Mouse (Mus musculus) limb, embryonic 11.5 days (tissue): Measurements from ENCODE around the gene 4930432M17Rik. TPM values are rescaled to one million over a fixed set of nuclear protein-coding genes. Genes with fewer than 3 reads are reported as not detected.

Experiments
- ATAC-seq: fragments of 200-750 bp; cut with Nextera tagmentation; 2 replicates; pipeline ENCODE4 v1.8.0; 2017; ENCODE audit warnings: low read depth; ENCODE audit not compliant: insufficient number of reproducible peaks, low FRiP score, low TSS enrichment
- DNase-seq: peaks from one replicate; pipeline ENCODE4 v3.0.0-alpha.2; 2015; ENCODE audit warnings: low spot score
- H3K27ac ChIP-seq: fragments of 300-500 bp; sonication (generic); replicated peaks from 2 replicates; pipeline ENCODE4 v1.5.1; 2014; ENCODE audit warnings: low read depth, mild to moderate bottlenecking, low read length
- H3K27me3 ChIP-seq: fragments of 300-500 bp; sonication (generic); 2 replicates; pipeline ENCODE4 v1.6.1; 2014; ENCODE audit warnings: mild to moderate bottlenecking, low read length, mixed read lengths; ENCODE audit not compliant: control insufficient read depth, insufficient read depth
- H3K36me3 ChIP-seq: fragments of 300-500 bp; sonication (generic); 2 replicates; pipeline ENCODE4 v1.6.1; 2014; ENCODE audit warnings: mild to moderate bottlenecking, low read length, moderate library complexity, mixed read lengths; ENCODE audit not compliant: control insufficient read depth, insufficient read depth
- H3K4me1 ChIP-seq: fragments of 300-500 bp; sonication (generic); 2 replicates; pipeline ENCODE4 v1.6.1; 2014; ENCODE audit warnings: low read length, mixed read lengths; ENCODE audit not compliant: control insufficient read depth, insufficient read depth
- H3K4me2 ChIP-seq: fragments of 300-500 bp; sonication (generic); 2 replicates; pipeline ENCODE4 v1.6.1; 2014; ENCODE audit warnings: low read depth, mild to moderate bottlenecking, moderate library complexity; ENCODE audit not compliant: severe bottlenecking
- H3K4me3 ChIP-seq: fragments of 300-500 bp; sonication (generic); 2 replicates; pipeline ENCODE4 v1.5.1; 2014; ENCODE audit warnings: low read depth, low read length
- H3K9ac ChIP-seq: fragments of 300-500 bp; sonication (generic); 2 replicates; pipeline ENCODE4 v1.6.1; 2014; ENCODE audit warnings: mild to moderate bottlenecking, low read length
- H3K9me3 ChIP-seq: fragments of 300-500 bp; sonication (generic); 2 replicates; pipeline ENCODE4 v1.6.1; 2016; ENCODE audit warnings: low read length; ENCODE audit not compliant: control insufficient read depth
- WGBS: fragments of 180-500 bp; shearing (Covaris S2); extraction: QIAGEN DNeasy Blood & Tissue Kit; methylation state at CpG from one replicate; pipeline ENCODE4 v1.1.7; 2014; 5-methylcytosine and 5-hydroxymethylcytosine counted together
- polyA plus RNA-seq: library from polyadenylated mRNA; unstranded; fragments of >200 nt; fragmentation: Nextera tagmentation; extraction: Ambion mirVana; gene quantifications from 2 replicates; pipeline ENCODE4 v1.2.1, GENCODE M21; 2014

4930432M17Rik gene
- polyA plus RNA-seq, 1 experiment from 2014 or later, result not detected

DNA sequence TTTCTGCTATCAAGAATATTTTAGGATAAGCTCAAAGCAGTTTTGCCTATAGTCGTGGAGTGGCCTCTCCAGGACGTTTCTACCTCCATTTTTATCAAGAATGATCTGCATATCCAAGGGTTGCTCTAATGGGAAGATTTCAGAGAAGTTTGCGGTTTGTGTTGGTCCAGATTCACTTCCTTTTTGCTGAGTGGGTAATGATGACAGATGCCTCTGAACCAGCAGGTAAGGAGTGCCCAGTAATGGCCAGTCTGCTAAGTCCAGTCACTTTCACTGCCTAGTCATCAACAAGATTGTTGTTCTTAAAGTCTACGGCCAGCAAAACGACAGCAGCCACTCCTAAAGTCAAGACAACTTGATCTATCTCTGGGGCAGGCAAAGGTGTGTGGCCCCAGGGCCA, 32.8 kb upstream of the 4930432M17Rik start:
- Histone ChIP-seq H3K36me3 (no peaks in the 10 kb centered on the region), H3K27ac (no peak overlapping the region), H3K4me2 (no peak overlapping the region), H3K27me3 (no peaks in the 10 kb centered on the region), H3K4me3 (no peak overlapping the region), H3K4me1 (no peaks in the 10 kb centered on the region), H3K9me3 (no peaks in the 10 kb centered on the region), H3K9ac (no peak overlapping the region)
- no peak for DNase-seq
- no peak for ATAC-seq
- 76% methylated on average over 5 of the region's 5 CpGs for WGBS

DNA sequence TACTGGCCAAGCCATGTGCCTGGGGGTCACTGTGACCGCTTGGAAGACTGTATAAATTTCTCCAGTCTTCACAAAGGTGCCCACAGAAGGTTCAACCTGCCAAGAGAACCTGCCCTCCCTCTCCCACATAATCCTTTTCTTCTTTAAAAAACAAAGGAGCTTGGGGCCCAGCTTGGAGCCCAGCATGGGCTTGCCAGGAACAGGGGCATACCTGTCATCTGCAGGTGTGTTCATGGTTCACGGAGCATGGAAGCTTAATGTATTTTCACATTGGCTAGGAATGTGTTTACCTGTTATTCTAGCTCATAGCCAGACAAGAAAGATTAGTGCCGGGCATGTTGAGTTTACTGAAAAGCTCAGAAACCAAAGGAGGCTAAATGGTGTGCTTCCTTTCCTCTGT, 32.3 kb upstream of the 4930432M17Rik start:
- Histone ChIP-seq H3K9ac (no peak overlapping the region), H3K4me1 (no peaks in the 10 kb centered on the region), H3K9me3 (no peaks in the 10 kb centered on the region), H3K36me3 (no peaks in the 10 kb centered on the region), H3K27ac (no peak overlapping the region), H3K4me3 (no peak overlapping the region), H3K27me3 (no peaks in the 10 kb centered on the region), H3K4me2 (no peak overlapping the region)
- no peak for DNase-seq
- no peak for ATAC-seq
- 89% methylated on average over 3 of the region's 3 CpGs for WGBS

- no peak for DNase-seq
- Histone ChIP-seq H3K4me1 (no peaks in the 10 kb centered on the region), H3K9me3 (no peaks in the 10 kb centered on the region), H3K27me3 (no peaks in the 10 kb centered on the region), H3K27ac (no peak overlapping the region), H3K4me2 (no peak overlapping the region), H3K9ac (no peak overlapping the region), H3K36me3 (no peaks in the 10 kb centered on the region), H3K4me3 (no peak overlapping the region)
- ATAC-seq, result no peak
- WGBS, result 45% methylated on average over 2 of the region's 2 CpGs
Observed at GRCm38 (mm10) chr3:121640611-121641010, 30.0 kb upstream of the 4930432M17Rik start.

DNA sequence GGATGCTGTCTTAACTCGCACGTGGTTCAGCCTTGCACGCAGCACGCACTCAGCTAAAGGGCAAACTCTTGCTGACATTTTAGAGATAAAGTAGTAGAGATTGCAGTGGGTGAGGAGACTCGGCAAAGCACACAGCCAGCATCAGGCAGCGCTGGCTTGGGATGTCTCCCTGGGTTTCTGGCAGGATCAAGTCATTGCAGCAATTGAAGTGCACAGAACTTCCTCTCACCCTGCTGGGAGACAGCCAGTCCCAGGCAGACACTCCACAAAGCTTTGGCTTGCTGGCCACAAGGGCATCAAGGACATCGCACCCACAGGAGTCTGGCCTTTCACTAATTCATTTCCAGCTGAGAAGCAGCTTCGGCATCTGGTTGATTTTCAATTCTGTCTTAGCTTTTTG, 27.3 kb upstream of the 4930432M17Rik start:
- Histone ChIP-seq H3K9ac (no peak overlapping the region), H3K36me3 (no peaks in the 10 kb centered on the region), H3K27me3 (no peaks in the 10 kb centered on the region), H3K4me1 (no peaks in the 10 kb centered on the region), H3K9me3 (no peaks in the 10 kb centered on the region), H3K4me3 (no peak overlapping the region), H3K27ac (no peak overlapping the region), H3K4me2 (no peak overlapping the region)
- DNase-seq (no peak), ATAC-seq (no peak)
- WGBS, result 69% methylated on average over 8 of the region's 8 CpGs

- no peak for DNase-seq
- Histone ChIP-seq H3K9ac (no peak overlapping the region), H3K4me1 (no peaks in the 10 kb centered on the region), H3K27me3 (no peaks in the 10 kb centered on the region), H3K4me3 (no peak overlapping the region), H3K9me3 (no peaks in the 10 kb centered on the region), H3K27ac (no peak overlapping the region), H3K4me2 (no peak overlapping the region), H3K36me3 (no peaks in the 10 kb centered on the region)
- 82% methylated on average over 7 of the region's 7 CpGs for WGBS
- no peak for ATAC-seq
Observed at GRCm38 (mm10) chr3:121645447-121645846, 25.1 kb upstream of the 4930432M17Rik start.

DNA sequence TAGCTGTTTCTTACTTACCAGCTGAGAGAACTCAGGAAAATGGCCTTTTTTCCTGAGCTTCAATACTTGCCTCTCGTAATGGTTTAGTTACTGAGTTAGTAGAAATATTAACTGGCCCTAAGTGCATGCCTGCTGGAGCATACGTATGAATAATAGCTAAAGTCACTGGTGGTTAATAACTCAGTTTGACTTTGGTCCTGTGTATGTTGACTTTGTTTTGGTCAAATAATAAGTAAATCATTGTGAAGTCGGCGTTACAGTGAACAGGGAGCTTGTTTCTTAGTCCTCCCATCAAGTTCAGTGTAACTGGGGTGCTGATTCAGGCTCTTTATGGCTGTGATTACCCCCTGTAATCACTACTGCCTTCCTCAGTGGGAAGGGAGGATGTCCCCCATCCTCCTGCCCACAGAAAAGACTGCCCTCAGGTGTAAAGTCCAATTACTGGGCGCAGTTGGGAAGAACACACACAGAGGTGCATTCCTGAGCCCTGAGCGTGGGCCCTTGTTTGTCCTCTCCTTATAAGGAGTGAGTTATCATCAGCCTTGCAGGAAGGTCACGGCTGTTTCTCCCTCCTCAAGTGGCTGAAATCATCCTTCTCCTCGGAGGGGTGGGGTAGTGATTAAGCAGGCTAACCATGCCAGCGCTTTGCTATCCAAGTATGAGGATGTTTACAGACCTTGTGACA, 24.1 kb upstream of the 4930432M17Rik start:
- Histone ChIP-seq H3K4me3 (no peak overlapping the region), H3K27ac (no peak overlapping the region), H3K9me3 (no peaks in the 10 kb centered on the region), H3K9ac (no peak overlapping the region), H3K27me3 (no peaks in the 10 kb centered on the region), H3K36me3 (no peaks in the 10 kb centered on the region), H3K4me2 (no peak overlapping the region), H3K4me1 (no peaks in the 10 kb centered on the region)
- ATAC-seq (no peak), DNase-seq (no peak)
- 54% methylated on average over 9 of the region's 9 CpGs for WGBS

DNA sequence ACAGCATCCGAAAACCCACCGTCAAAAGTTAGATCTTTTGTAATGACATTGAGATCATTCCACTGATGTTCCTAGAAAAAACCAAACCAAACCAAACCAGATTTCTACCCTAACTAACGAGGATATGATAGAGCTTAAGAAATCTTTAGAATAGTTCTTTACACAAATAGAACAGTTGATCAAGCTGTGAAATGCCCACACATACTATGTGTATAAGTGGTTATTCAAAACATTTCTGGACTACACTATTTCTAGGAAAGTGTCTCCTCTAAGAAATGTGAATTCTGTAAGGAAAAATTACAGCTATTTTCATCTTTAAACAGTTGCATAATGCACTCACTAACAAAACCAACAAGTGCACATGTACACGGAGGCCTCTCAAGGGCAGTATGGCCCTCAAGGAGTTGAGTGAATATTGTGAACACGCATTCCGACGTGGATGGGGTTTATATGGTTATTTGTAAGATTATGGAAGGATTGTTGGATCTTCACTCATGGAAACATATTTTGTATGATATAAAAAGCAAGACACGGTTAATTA, 22.3 kb upstream of the 4930432M17Rik start:
- H3K9me3 ChIP-seq, result no peaks in the 10 kb centered on the region
- WGBS, result 92% methylated on average over 8 of the region's 8 CpGs
- ATAC-seq, result no peak

DNA sequence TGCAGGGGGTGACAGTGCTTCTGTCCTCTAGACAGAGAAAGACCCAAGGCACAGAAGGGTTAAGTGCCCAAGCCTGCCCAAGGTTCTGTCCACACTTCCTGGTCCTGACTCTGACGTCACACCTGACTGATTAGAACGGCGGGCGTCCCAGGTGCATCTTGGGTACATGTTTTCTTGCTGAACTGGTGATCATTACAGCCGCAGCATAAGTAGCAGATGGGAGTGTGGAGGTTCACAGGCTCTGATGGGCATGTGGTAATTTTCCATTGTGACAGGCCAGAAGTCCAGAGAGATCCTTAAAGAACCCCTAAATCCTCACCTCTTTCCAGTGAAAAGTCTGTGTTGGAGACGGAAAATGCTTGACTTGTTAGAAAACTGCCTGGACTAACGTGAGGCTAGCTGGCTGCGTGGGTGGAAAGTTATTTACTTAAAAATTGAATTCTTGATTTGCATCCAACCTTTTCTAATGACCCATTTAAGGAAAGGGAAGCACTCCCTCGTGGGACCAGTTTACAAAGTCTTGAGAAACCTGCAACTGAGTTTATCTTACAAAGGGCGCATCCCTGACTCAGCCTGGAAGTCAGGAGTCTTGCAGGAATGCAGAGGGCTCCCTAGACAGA, 20.4 kb upstream of the 4930432M17Rik start:
- H3K36me3 ChIP-seq, result no peaks in the 10 kb centered on the region
- 68% methylated on average over 10 of the region's 10 CpGs for WGBS
- H3K27me3 ChIP-seq, result no peaks in the 10 kb centered on the region
- no peak overlapping the region for H3K27ac ChIP-seq
- H3K4me2 ChIP-seq, result no peak overlapping the region
- DNase-seq (no peak), ATAC-seq (no peak)
- no peak overlapping the region for H3K4me3 ChIP-seq
- H3K4me1 ChIP-seq, result no peaks in the 10 kb centered on the region
- H3K9me3 ChIP-seq, result no peaks in the 10 kb centered on the region
- H3K9ac ChIP-seq, result no peak overlapping the region

More for the DNA sequence above, 22.3 kb upstream of the 4930432M17Rik start:
- no peak overlapping the region for H3K9ac ChIP-seq
- no peak for DNase-seq
- no peak overlapping the region for H3K4me2 ChIP-seq
- no peak overlapping the region for H3K27ac ChIP-seq
- no peaks in the 10 kb centered on the region for H3K27me3 ChIP-seq
- no peaks in the 10 kb centered on the region for H3K36me3 ChIP-seq
- no peaks in the 10 kb centered on the region for H3K4me1 ChIP-seq
- no peak overlapping the region for H3K4me3 ChIP-seq
